Mouse (Mus musculus) bone marrow macrophage, adult 2 months (primary cell): Measurements from ENCODE around the gene Eps15.

ENCODE experiments used
- CTCF ChIP-seq: IDR thresholded peaks from 2 replicates; pipeline ENCODE4 v1.5.1; 2012; ENCODE audit warnings: low read depth, mild to moderate bottlenecking, low read length, moderate library complexity
- POLR2A ChIP-seq: IDR thresholded peaks from 2 replicates; pipeline ENCODE4 v1.6.1; 2012; ENCODE audit warnings: mild to moderate bottlenecking, low read depth, low read length, borderline replicate concordance

DNA sequence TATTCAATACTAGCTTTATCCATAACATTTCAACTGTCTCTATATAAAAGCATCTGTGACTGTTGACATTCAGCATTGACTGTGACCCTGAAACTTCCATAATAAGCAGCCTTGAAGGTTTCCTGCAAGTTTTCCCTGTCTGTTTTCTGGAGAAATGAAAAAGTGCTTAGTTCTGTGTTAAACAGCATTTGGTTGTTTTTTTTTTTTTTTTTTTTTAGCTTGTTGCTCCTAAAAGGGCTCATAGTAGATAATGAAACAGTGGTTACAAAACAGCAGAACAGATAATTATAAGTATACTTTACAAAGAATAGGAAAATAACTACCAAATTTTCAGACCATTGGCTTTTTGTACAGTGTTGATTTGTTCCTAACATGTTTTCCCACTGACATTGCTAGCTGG, 14.6 kb downstream of the Eps15 start:
- TF ChIP-seq CTCF: no peak
- TF ChIP-seq POLR2A: no peak
